Mouse (Mus musculus): ENCODE data around the gene Fbxo34. TPM values are rescaled to one million over a fixed set of nuclear protein-coding genes. Genes with fewer than 3 reads are reported as not detected.
A peak's percentile ranks its signal among the peaks of the same experiment; 100 is the strongest.

Gene Fbxo34
- total and polyA plus RNA-seq, 3 experiments = 14.8 to 29.5 TPM; not detected in 1

DNA sequence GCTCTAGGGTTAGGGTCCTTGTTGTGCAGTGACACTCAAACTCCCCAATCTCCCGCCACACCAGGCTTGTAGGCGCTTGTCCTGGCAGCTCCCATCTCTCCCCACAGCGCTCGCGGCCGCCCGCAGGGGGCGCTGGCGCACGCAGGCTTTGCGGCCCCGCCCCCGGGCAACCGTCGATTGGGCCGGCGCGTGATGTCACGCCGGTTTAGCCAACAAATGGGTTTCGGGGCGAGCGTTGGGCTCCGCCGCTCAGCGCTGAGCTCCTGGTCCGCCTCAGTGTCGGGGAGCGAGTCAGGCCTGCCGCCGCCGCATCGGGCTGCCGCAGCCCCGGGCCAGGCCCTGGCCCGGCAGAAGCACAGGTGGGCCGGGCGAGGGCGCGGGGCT lies 22.1 kb downstream of the Fbxo34 start (continued):
- TF ChIP-seq NRF1 (IDR thresholded peaks at IDR 0.05; ENCODE audit: insufficient read depth, low read depth, low read length, poor library complexity, severe bottlenecking) = peak; percentile 43; the same call in 1 of the 2 replicates
- no peak for TF ChIP-seq ZKSCAN1 (IDR thresholded peaks at IDR 0.05; ENCODE audit: low read depth, low read length)
- no peak for TF ChIP-seq POLR2AphosphoS5 (IDR thresholded peaks at IDR 0.05; ENCODE audit: borderline replicate concordance, low read depth, low read length)
- no peak for TF ChIP-seq GABPA (IDR thresholded peaks at IDR 0.05; ENCODE audit: low read depth, low read length)
- TF ChIP-seq MEF2A (IDR thresholded peaks at IDR 0.05; ENCODE audit: extremely low read depth, insufficient replicate concordance, low read depth, low read length, poor library complexity, severe bottlenecking) = no peak
- TF ChIP-seq RCOR1 (IDR thresholded peaks at IDR 0.05; ENCODE audit: low read depth, low read length) = no peak
- 0 out of 2 replicates have a peak, but pooled peaks have one; percentile 16 for TF ChIP-seq ZC3H11A (IDR thresholded peaks at IDR 0.05; ENCODE audit: low read depth, low read length)
- no peak for TF ChIP-seq ELF1 (IDR thresholded peaks at IDR 0.05; ENCODE audit: low read depth, low read length)
- no peak for TF ChIP-seq KAT2A (conservative IDR thresholded peaks at IDR 0.05; ENCODE audit: low read depth, low read length)
- TF ChIP-seq POLR2A (IDR thresholded peaks at IDR 0.05; ENCODE audit: control insufficient read depth in 1 of 2, insufficient read depth in 1 of 2, low read depth in 1 of 2, low read length in 2 of 2, poor library complexity in 1 of 2) = peak; percentile 75 to 77; a peak in 3 of 4 replicates
- TF ChIP-seq POLR2AphosphoS2 (IDR thresholded peaks at IDR 0.05; ENCODE audit: low read length) = 0 out of 2 replicates have a peak, but pooled peaks have one; percentile 33
- TF ChIP-seq NELFE (IDR thresholded peaks at IDR 0.05; ENCODE audit: low read depth, low read length) = peak; percentile 84
- no peak; the same call in 1 of the 2 replicates for TF ChIP-seq MXI1 (IDR thresholded peaks at IDR 0.05; ENCODE audit: low read depth, low read length)
- peak; percentile 42; the same call in 1 of the 2 replicates for TF ChIP-seq ETS1 (IDR thresholded peaks at IDR 0.05; ENCODE audit: low read depth, low read length)
- TF ChIP-seq ZMIZ1 (IDR thresholded peaks at IDR 0.05; ENCODE audit: low read depth, low read length) = peak; percentile 84; the same call in 1 of the 2 replicates
- TF ChIP-seq MYC (IDR thresholded peaks at IDR 0.05; ENCODE audit: low read depth, low read length) = no peak
- peak; percentile 65 for TF ChIP-seq HCFC1 (IDR thresholded peaks at IDR 0.05; ENCODE audit: low read depth, low read length)
- TF ChIP-seq RAD21 (IDR thresholded peaks at IDR 0.05; ENCODE audit: low read depth, low read length) = peak; percentile 22
- no peak for TF ChIP-seq CHD1 (IDR thresholded peaks at IDR 0.05; ENCODE audit: low read depth, low read length)
- TF ChIP-seq USF2 (IDR thresholded peaks at IDR 0.05; ENCODE audit: borderline replicate concordance in 1 of 2, insufficient read depth in 1 of 2, low read depth in 1 of 2, low read length in 2 of 2) = no peak
- peak; percentile 73 to 94 (median 90) for TF ChIP-seq CTCF (IDR thresholded peaks at IDR 0.05 in 2 of 3, conservative IDR thresholded peaks at IDR 0.05 in 1 of 3; ENCODE audit: control insufficient read depth in 1 of 3, insufficient read depth in 1 of 3, low read depth in 2 of 3, low read length in 3 of 3, poor library complexity in 1 of 3, severe bottlenecking in 1 of 3)
- no peak for TF ChIP-seq E2F4 (IDR thresholded peaks at IDR 0.05; ENCODE audit: borderline replicate concordance, low read depth, low read length)
- TF ChIP-seq MAZ (IDR thresholded peaks at IDR 0.05; ENCODE audit: low read depth, low read length) = peak; percentile 53; the same call in 1 of the 2 replicates

Data from MEL (cell line).